Mouse (Mus musculus): ENCODE data around the gene Ss18l1.

GRCm38 (mm10) chr2:180095711-180096110 lies 53.4 kb downstream of the Ss18l1 start:
- no peak for TF ChIP-seq POLR2A (IDR thresholded peaks at IDR 0.05; ENCODE audit: borderline replicate concordance, insufficient read depth, low read length)
- TF ChIP-seq CTCF (IDR thresholded peaks at IDR 0.05; ENCODE audit: borderline replicate concordance, insufficient read depth, low read depth, low read length), result no peak
